Mouse (Mus musculus): Measurements from ENCODE around the gene Card6. TPM values are rescaled to one million over a fixed set of nuclear protein-coding genes. Genes with fewer than 3 reads are reported as not detected.
A peak's percentile ranks its signal among the peaks of the same experiment; 100 is the strongest.

Card6 gene
- polyA plus RNA-seq (2014; fragmentation: Nextera tagmentation; extraction: Ambion mirVana) = 1.1 and 1.3 TPM in 2 replicates

DNA sequence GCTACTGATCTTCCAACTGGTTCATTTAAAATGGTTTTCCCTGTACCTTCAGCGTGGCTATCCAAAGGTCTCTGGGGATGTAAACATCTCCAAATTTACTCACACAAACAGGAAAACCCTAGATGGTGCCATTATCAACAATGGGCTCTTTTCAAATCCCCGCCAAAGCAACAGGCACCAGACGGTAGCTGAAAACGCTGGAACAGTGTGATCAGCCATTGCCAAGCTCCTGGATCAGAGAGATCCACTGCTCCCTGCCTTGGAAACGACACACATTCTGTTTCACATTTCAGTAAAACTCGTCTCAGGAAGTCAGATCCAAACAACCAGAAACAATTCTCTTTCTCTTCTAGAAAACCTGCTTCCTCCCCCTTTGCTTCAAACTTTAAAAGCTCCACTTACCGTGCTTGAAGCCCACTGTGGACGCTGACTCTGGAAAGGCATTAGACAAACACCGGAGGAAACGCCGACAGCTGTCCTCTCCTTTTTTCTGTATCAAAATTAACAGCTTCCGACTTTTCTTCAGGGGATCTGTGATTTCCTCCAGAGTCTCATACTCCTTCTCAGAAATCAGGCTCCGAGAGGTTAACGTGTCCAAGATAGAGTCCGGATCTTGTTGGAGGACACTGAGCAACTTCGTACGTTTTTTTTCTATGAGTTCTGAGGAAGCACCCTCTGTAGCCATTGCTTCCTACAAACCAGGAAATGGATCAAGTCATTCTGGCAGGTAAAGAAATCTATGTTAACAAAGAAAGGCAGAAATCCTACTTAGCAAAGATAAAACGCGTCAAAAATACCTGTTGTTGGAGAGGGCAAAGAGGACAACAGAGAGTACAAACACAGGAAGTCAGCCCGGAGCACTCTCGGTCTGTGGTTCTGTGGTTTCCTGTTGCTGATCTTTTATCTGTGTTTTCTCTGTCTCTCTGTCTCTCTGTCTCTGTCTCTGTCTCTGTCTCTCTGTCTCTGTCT, at the start of gene Card6:
TSS of gene Card6 (minus strand) at position 854 of the 969 bp plus-strand sequence.
- H3K9me3 ChIP-seq (replicated peaks; ENCODE audit: control insufficient read depth, low read length) = no peaks in the 10 kb centered on the region
- H3K9ac ChIP-seq (replicated peaks; ENCODE audit: low read length) = no peak within 1 kb of the TSS
- no peak within 1 kb of the TSS for H3K27ac ChIP-seq (replicated peaks; ENCODE audit: low read depth, low read length)
- no peak for ATAC-seq (replicated peaks; ENCODE audit: insufficient number of reproducible peaks, low FRiP score, low TSS enrichment, low read depth)
- H3K36me3 ChIP-seq (replicated peaks; ENCODE audit: control insufficient read depth, insufficient read depth, low read depth, low read length) = no peaks in the 10 kb centered on the region
- H3K27me3 ChIP-seq (ENCODE audit: control insufficient read depth, insufficient read depth, low read length) = no peaks in the 10 kb centered on the region
- no peaks in the 10 kb centered on the region for H3K4me1 ChIP-seq (ENCODE audit: control insufficient read depth, insufficient read depth, low read length)
- H3K4me2 ChIP-seq (ENCODE audit: low read depth, low read length) = no peak within 1 kb of the TSS
- 61% methylated on average over 21 of the region's 21 CpGs for WGBS
- DNase-seq (ENCODE audit: low spot score) = no peak
- H3K4me3 ChIP-seq (ENCODE audit: low read depth, low read length) = no peak within 1 kb of the TSS

GRCm38 (mm10) chr15:5157386-5157785, 49.0 kb upstream of the Card6 start:
- Histone ChIP-seq H3K4me2 (ENCODE audit: low read depth, low read length) (no peak overlapping the region), H3K9ac (replicated peaks; ENCODE audit: low read length) (no peak overlapping the region), H3K9me3 (replicated peaks; ENCODE audit: control insufficient read depth, low read length) (no peaks in the 10 kb centered on the region), H3K4me3 (ENCODE audit: low read depth, low read length) (no peak overlapping the region), H3K4me1 (ENCODE audit: control insufficient read depth, insufficient read depth, low read length) (no peaks in the 10 kb centered on the region), H3K27me3 (ENCODE audit: control insufficient read depth, insufficient read depth, low read length) (no peaks in the 10 kb centered on the region), H3K27ac (replicated peaks; ENCODE audit: low read depth, low read length) (no peak overlapping the region), H3K36me3 (replicated peaks; ENCODE audit: control insufficient read depth, insufficient read depth, low read depth, low read length) (no peaks in the 10 kb centered on the region)
- WGBS = 80% methylated on average over 1 of the region's 1 CpGs
- DNase-seq (ENCODE audit: low spot score) (no peak), ATAC-seq (replicated peaks; ENCODE audit: insufficient number of reproducible peaks, low FRiP score, low TSS enrichment, low read depth) (no peak)

DNA sequence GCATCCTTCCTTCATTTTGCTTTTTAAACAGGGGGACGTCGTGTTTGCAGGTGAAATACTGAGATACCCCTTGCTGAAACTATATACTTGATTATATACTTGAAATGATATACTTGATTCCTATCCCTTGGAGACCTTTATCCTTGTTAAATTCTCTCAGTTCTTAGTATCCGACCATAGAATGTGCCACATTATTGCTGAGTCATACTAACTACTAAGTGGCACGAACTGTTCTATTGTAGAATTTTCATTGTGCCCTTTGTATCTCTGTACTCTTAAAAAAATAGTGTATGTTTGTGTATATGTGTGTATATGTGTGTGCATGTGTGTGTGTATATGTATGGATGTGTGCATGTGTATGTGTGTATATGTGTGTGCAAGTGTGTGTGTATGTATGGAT, 48.0 kb upstream of the Card6 start:
- H3K4me3 ChIP-seq (ENCODE audit: low read depth, low read length) = no peak overlapping the region
- WGBS = 87% methylated on average over 4 of the region's 4 CpGs
- H3K27me3 ChIP-seq (ENCODE audit: control insufficient read depth, insufficient read depth, low read length) = no peaks in the 10 kb centered on the region
- ATAC-seq (replicated peaks; ENCODE audit: insufficient number of reproducible peaks, low FRiP score, low TSS enrichment, low read depth) (no peak), DNase-seq (ENCODE audit: low spot score) (no peak)
- H3K4me1 ChIP-seq (ENCODE audit: control insufficient read depth, insufficient read depth, low read length) = no peaks in the 10 kb centered on the region
- H3K9me3 ChIP-seq (replicated peaks; ENCODE audit: control insufficient read depth, low read length) = no peaks in the 10 kb centered on the region
- no peak overlapping the region for H3K4me2 ChIP-seq (ENCODE audit: low read depth, low read length)
- H3K36me3 ChIP-seq (replicated peaks; ENCODE audit: control insufficient read depth, insufficient read depth, low read depth, low read length) = no peaks in the 10 kb centered on the region
- no peak overlapping the region for H3K9ac ChIP-seq (replicated peaks; ENCODE audit: low read length)
- H3K27ac ChIP-seq (replicated peaks; ENCODE audit: low read depth, low read length) = no peak overlapping the region

DNA sequence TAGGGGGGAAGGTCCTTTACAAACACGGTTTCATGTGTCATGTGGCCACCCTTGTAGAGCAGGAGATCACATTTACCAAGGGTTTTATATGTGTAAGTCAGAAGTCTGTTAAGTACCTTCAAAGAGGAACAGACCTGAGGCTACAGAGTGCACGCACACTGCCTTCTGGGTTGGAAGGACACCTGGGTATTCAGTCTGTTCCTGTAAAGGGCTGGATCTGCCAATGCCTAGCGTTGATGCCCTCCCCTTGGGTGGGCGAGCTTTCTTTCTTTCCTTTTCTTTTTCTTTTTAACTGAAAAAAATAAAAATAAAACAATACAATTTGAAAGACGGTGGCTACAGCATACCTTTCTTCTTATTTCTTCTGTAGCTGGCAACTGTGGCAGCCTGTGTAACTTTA, 46.8 kb upstream of the Card6 start:
- no peak overlapping the region for H3K27ac ChIP-seq (replicated peaks; ENCODE audit: low read depth, low read length)
- no peak overlapping the region for H3K9ac ChIP-seq (replicated peaks; ENCODE audit: low read length)
- H3K27me3 ChIP-seq (ENCODE audit: control insufficient read depth, insufficient read depth, low read length) = no peaks in the 10 kb centered on the region
- H3K4me3 ChIP-seq (ENCODE audit: low read depth, low read length) = no peak overlapping the region
- 77% methylated on average over 5 of the region's 5 CpGs for WGBS
- no peaks in the 10 kb centered on the region for H3K36me3 ChIP-seq (replicated peaks; ENCODE audit: control insufficient read depth, insufficient read depth, low read depth, low read length)
- ATAC-seq (replicated peaks; ENCODE audit: insufficient number of reproducible peaks, low FRiP score, low TSS enrichment, low read depth) (no peak), DNase-seq (ENCODE audit: low spot score) (no peak)
- H3K4me2 ChIP-seq (ENCODE audit: low read depth, low read length) = no peak overlapping the region
- H3K9me3 ChIP-seq (replicated peaks; ENCODE audit: control insufficient read depth, low read length) = no peaks in the 10 kb centered on the region
- H3K4me1 ChIP-seq (ENCODE audit: control insufficient read depth, insufficient read depth, low read length) = no peaks in the 10 kb centered on the region

- no peaks in the 10 kb centered on the region for H3K9me3 ChIP-seq (replicated peaks; ENCODE audit: control insufficient read depth, low read length)
Observed at GRCm38 (mm10) chr15:5154621-5155020, 46.3 kb upstream of the Card6 start.

GRCm38 (mm10) chr15:5152171-5152570, 43.8 kb upstream of the Card6 start:
- DNase-seq (ENCODE audit: low spot score) (no peak), ATAC-seq (replicated peaks; ENCODE audit: insufficient number of reproducible peaks, low FRiP score, low TSS enrichment, low read depth) (no peak)
- Histone ChIP-seq H3K36me3 (replicated peaks; ENCODE audit: control insufficient read depth, insufficient read depth, low read depth, low read length) (no peaks in the 10 kb centered on the region), H3K9me3 (replicated peaks; ENCODE audit: control insufficient read depth, low read length) (no peaks in the 10 kb centered on the region), H3K4me2 (ENCODE audit: low read depth, low read length) (no peak overlapping the region), H3K9ac (replicated peaks; ENCODE audit: low read length) (no peak overlapping the region), H3K4me3 (ENCODE audit: low read depth, low read length) (no peak overlapping the region), H3K4me1 (ENCODE audit: control insufficient read depth, insufficient read depth, low read length) (no peaks in the 10 kb centered on the region), H3K27ac (replicated peaks; ENCODE audit: low read depth, low read length) (no peak overlapping the region), H3K27me3 (ENCODE audit: control insufficient read depth, insufficient read depth, low read length) (no peaks in the 10 kb centered on the region)
- 89% methylated on average over 6 of the region's 6 CpGs for WGBS

More at GRCm38 (mm10) chr15:5154621-5155020, 46.3 kb upstream of the Card6 start:
- no peak for DNase-seq (ENCODE audit: low spot score)
- Histone ChIP-seq H3K4me2 (ENCODE audit: low read depth, low read length) (no peak overlapping the region), H3K9ac (replicated peaks; ENCODE audit: low read length) (no peak overlapping the region), H3K27me3 (ENCODE audit: control insufficient read depth, insufficient read depth, low read length) (no peaks in the 10 kb centered on the region), H3K4me1 (ENCODE audit: control insufficient read depth, insufficient read depth, low read length) (no peaks in the 10 kb centered on the region), H3K36me3 (replicated peaks; ENCODE audit: control insufficient read depth, insufficient read depth, low read depth, low read length) (no peaks in the 10 kb centered on the region), H3K4me3 (ENCODE audit: low read depth, low read length) (no peak overlapping the region), H3K27ac (replicated peaks; ENCODE audit: low read depth, low read length) (no peak overlapping the region)
- no peak for ATAC-seq (replicated peaks; ENCODE audit: insufficient number of reproducible peaks, low FRiP score, low TSS enrichment, low read depth)
- 89% methylated on average over 9 of the region's 9 CpGs for WGBS

GRCm38 (mm10) chr15:5149187-5149586, 40.8 kb upstream of the Card6 start:
- Histone ChIP-seq H3K9ac (replicated peaks; ENCODE audit: low read length) (no peak overlapping the region), H3K27me3 (ENCODE audit: control insufficient read depth, insufficient read depth, low read length) (no peaks in the 10 kb centered on the region), H3K4me3 (ENCODE audit: low read depth, low read length) (no peak overlapping the region), H3K4me1 (ENCODE audit: control insufficient read depth, insufficient read depth, low read length) (no peaks in the 10 kb centered on the region), H3K36me3 (replicated peaks; ENCODE audit: control insufficient read depth, insufficient read depth, low read depth, low read length) (no peaks in the 10 kb centered on the region), H3K9me3 (replicated peaks; ENCODE audit: control insufficient read depth, low read length) (no peaks in the 10 kb centered on the region), H3K27ac (replicated peaks; ENCODE audit: low read depth, low read length) (no peak overlapping the region), H3K4me2 (ENCODE audit: low read depth, low read length) (no peak overlapping the region)
- ATAC-seq (replicated peaks; ENCODE audit: insufficient number of reproducible peaks, low FRiP score, low TSS enrichment, low read depth) (no peak), DNase-seq (ENCODE audit: low spot score) (no peak)
- WGBS = 66% methylated on average over 4 of the region's 4 CpGs

GRCm38 (mm10) chr15:5145196-5145945, 37.0 kb upstream of the Card6 start:
- peak overlapping the region; percentile 11; the same call in 1 of the 2 replicates for H3K4me2 ChIP-seq (ENCODE audit: low read depth, low read length)
- H3K4me3 ChIP-seq (ENCODE audit: low read depth, low read length) = peak overlapping the region; percentile 73; the same call in 1 of the 2 replicates
- no peaks in the 10 kb centered on the region for H3K4me1 ChIP-seq (ENCODE audit: control insufficient read depth, insufficient read depth, low read length)
- DNase-seq (ENCODE audit: low spot score) (no peak), ATAC-seq (replicated peaks; ENCODE audit: insufficient number of reproducible peaks, low FRiP score, low TSS enrichment, low read depth) (no peak)
- WGBS = 43% methylated on average over 9 of the region's 9 CpGs
- no peak overlapping the region for H3K9ac ChIP-seq (replicated peaks; ENCODE audit: low read length)
- H3K27ac ChIP-seq (replicated peaks; ENCODE audit: low read depth, low read length) = no peak overlapping the region
- H3K9me3 ChIP-seq (replicated peaks; ENCODE audit: control insufficient read depth, low read length) = no peaks in the 10 kb centered on the region
- H3K27me3 ChIP-seq (ENCODE audit: control insufficient read depth, insufficient read depth, low read length) = no peaks in the 10 kb centered on the region
- H3K36me3 ChIP-seq (replicated peaks; ENCODE audit: control insufficient read depth, insufficient read depth, low read depth, low read length) = no peaks in the 10 kb centered on the region

Measured in embryonic facial prominence, embryonic 11.5 days (tissue).